Mouse (Mus musculus): ENCODE measurements around the gene Lrrc4c. TPM values are rescaled to one million over a fixed set of nuclear protein-coding genes. Genes with fewer than 3 reads are reported as not detected.

The Lrrc4c gene
- polyA plus RNA-seq, 1 experiment from 2014 or later, result 2.3 TPM

GRCm38 (mm10) chr2:97478175-97478924 is 1160.4 kb downstream of the Lrrc4c start:
- no peak overlapping the region for H3K4me3 ChIP-seq (ENCODE audit: low read depth, low read length)
- TF ChIP-seq EP300 (optimal IDR thresholded peaks at IDR 0.05), result no peak
- no peak for TF ChIP-seq CTCF (IDR thresholded peaks at IDR 0.05; ENCODE audit: low read depth)
- H3K4me1 ChIP-seq (replicated peaks; ENCODE audit: control insufficient read depth, insufficient read depth), result no peaks in the 10 kb centered on the region
- no peaks in the 10 kb centered on the region for H3K27me3 ChIP-seq (ENCODE audit: control insufficient read depth, insufficient read depth, low read length)
- H3K4me2 ChIP-seq (replicated peaks; ENCODE audit: low read depth), result no peak overlapping the region
- H3K36me3 ChIP-seq (ENCODE audit: control insufficient read depth, insufficient read depth, low read length), result no peaks in the 10 kb centered on the region
- DNase-seq (ENCODE audit: low spot score) (no peak), ATAC-seq (ENCODE audit: low FRiP score, low TSS enrichment) (no peak)
- WGBS, result 70% methylated on average over 10 of the region's 10 CpGs
- no peak overlapping the region for H3K9ac ChIP-seq (ENCODE audit: low read length)
- H3K9me3 ChIP-seq (ENCODE audit: control insufficient read depth, low read length), result no peaks in the 10 kb centered on the region
- H3K27ac ChIP-seq (replicated peaks), result no peak overlapping the region

GRCm38 (mm10) chr2:97478925-97479298 is 1160.9 kb downstream of the Lrrc4c start:
- TF ChIP-seq CTCF (IDR thresholded peaks at IDR 0.05; ENCODE audit: low read depth) (no peak), EP300 (optimal IDR thresholded peaks at IDR 0.05) (no peak)
- Histone ChIP-seq H3K4me1 (replicated peaks; ENCODE audit: control insufficient read depth, insufficient read depth) (no peaks in the 10 kb centered on the region), H3K9me3 (ENCODE audit: control insufficient read depth, low read length) (no peaks in the 10 kb centered on the region), H3K4me2 (replicated peaks; ENCODE audit: low read depth) (no peak overlapping the region), H3K36me3 (ENCODE audit: control insufficient read depth, insufficient read depth, low read length) (no peaks in the 10 kb centered on the region), H3K4me3 (ENCODE audit: low read depth, low read length) (no peak overlapping the region), H3K27ac (replicated peaks) (no peak overlapping the region), H3K27me3 (ENCODE audit: control insufficient read depth, insufficient read depth, low read length) (no peaks in the 10 kb centered on the region), H3K9ac (ENCODE audit: low read length) (no peak overlapping the region)
- ATAC-seq (ENCODE audit: low FRiP score, low TSS enrichment) (peak; percentile 57; the same call in 1 of the 2 replicates), DNase-seq (ENCODE audit: low spot score) (peak; percentile 14)
- WGBS, result 62% methylated on average over 4 of the region's 4 CpGs

- Histone ChIP-seq H3K9ac (ENCODE audit: low read length) (no peak overlapping the region), H3K4me3 (ENCODE audit: low read depth, low read length) (no peak overlapping the region), H3K4me1 (replicated peaks; ENCODE audit: control insufficient read depth, insufficient read depth) (no peaks in the 10 kb centered on the region), H3K36me3 (ENCODE audit: control insufficient read depth, insufficient read depth, low read length) (no peaks in the 10 kb centered on the region), H3K27ac (replicated peaks) (no peak overlapping the region), H3K9me3 (ENCODE audit: control insufficient read depth, low read length) (no peaks in the 10 kb centered on the region), H3K27me3 (ENCODE audit: control insufficient read depth, insufficient read depth, low read length) (no peaks in the 10 kb centered on the region), H3K4me2 (replicated peaks; ENCODE audit: low read depth) (no peak overlapping the region)
- DNase-seq (ENCODE audit: low spot score), result no peak
- 65% methylated on average over 1 of the region's 1 CpGs for WGBS
- no peak for TF ChIP-seq EP300 (optimal IDR thresholded peaks at IDR 0.05)
- ATAC-seq (ENCODE audit: low FRiP score, low TSS enrichment), result no peak
These were observed 1167.0 kb downstream of the Lrrc4c start for GRCm38 (mm10) chr2:97484990-97485389.

- no peak for DNase-seq (ENCODE audit: low spot score)
- TF ChIP-seq CTCF (IDR thresholded peaks at IDR 0.05; ENCODE audit: low read depth) (no peak), EP300 (optimal IDR thresholded peaks at IDR 0.05) (no peak)
- Histone ChIP-seq H3K9ac (ENCODE audit: low read length) (no peak overlapping the region), H3K4me2 (replicated peaks; ENCODE audit: low read depth) (no peak overlapping the region), H3K27ac (replicated peaks) (no peak overlapping the region), H3K4me1 (replicated peaks; ENCODE audit: control insufficient read depth, insufficient read depth) (no peaks in the 10 kb centered on the region), H3K27me3 (ENCODE audit: control insufficient read depth, insufficient read depth, low read length) (no peaks in the 10 kb centered on the region), H3K36me3 (ENCODE audit: control insufficient read depth, insufficient read depth, low read length) (no peaks in the 10 kb centered on the region), H3K4me3 (ENCODE audit: low read depth, low read length) (no peak overlapping the region), H3K9me3 (ENCODE audit: control insufficient read depth, low read length) (no peaks in the 10 kb centered on the region)
- no peak for ATAC-seq (ENCODE audit: low FRiP score, low TSS enrichment)
- 45% methylated on average over 2 of the region's 2 CpGs for WGBS
These were observed 1167.6 kb downstream of the Lrrc4c start for GRCm38 (mm10) chr2:97485609-97486008.

- Histone ChIP-seq H3K4me3 (ENCODE audit: low read depth, low read length) (no peak overlapping the region), H3K36me3 (ENCODE audit: control insufficient read depth, insufficient read depth, low read length) (no peaks in the 10 kb centered on the region), H3K9me3 (ENCODE audit: control insufficient read depth, low read length) (no peaks in the 10 kb centered on the region), H3K27ac (replicated peaks) (no peak overlapping the region), H3K27me3 (ENCODE audit: control insufficient read depth, insufficient read depth, low read length) (no peaks in the 10 kb centered on the region), H3K4me2 (replicated peaks; ENCODE audit: low read depth) (no peak overlapping the region), H3K4me1 (replicated peaks; ENCODE audit: control insufficient read depth, insufficient read depth) (no peaks in the 10 kb centered on the region), H3K9ac (ENCODE audit: low read length) (no peak overlapping the region)
- no peak for DNase-seq (ENCODE audit: low spot score)
- ATAC-seq (ENCODE audit: low FRiP score, low TSS enrichment), result no peak
- TF ChIP-seq EP300 (optimal IDR thresholded peaks at IDR 0.05), result no peak
- TF ChIP-seq CTCF (IDR thresholded peaks at IDR 0.05; ENCODE audit: low read depth), result no peak
- 76% methylated on average over 5 of the region's 5 CpGs for WGBS
These were observed 1169.6 kb downstream of the Lrrc4c start for GRCm38 (mm10) chr2:97487567-97487966.

GRCm38 (mm10) chr2:97497069-97497468 is 1179.1 kb downstream of the Lrrc4c start:
- ATAC-seq (ENCODE audit: low FRiP score, low TSS enrichment) (no peak), DNase-seq (ENCODE audit: low spot score) (no peak)
- Histone ChIP-seq H3K4me2 (replicated peaks; ENCODE audit: low read depth) (no peak overlapping the region), H3K4me3 (ENCODE audit: low read depth, low read length) (no peak overlapping the region), H3K9ac (ENCODE audit: low read length) (no peak overlapping the region), H3K9me3 (ENCODE audit: control insufficient read depth, low read length) (no peaks in the 10 kb centered on the region), H3K27me3 (ENCODE audit: control insufficient read depth, insufficient read depth, low read length) (no peaks in the 10 kb centered on the region), H3K27ac (replicated peaks) (no peak overlapping the region), H3K4me1 (replicated peaks; ENCODE audit: control insufficient read depth, insufficient read depth) (no peaks in the 10 kb centered on the region), H3K36me3 (ENCODE audit: control insufficient read depth, insufficient read depth, low read length) (no peaks in the 10 kb centered on the region)
- TF ChIP-seq EP300 (optimal IDR thresholded peaks at IDR 0.05) (no peak), CTCF (IDR thresholded peaks at IDR 0.05; ENCODE audit: low read depth) (no peak)
